10 mouse cellular contexts compared by ENCODE assay signal in the genomic region with DNA sequence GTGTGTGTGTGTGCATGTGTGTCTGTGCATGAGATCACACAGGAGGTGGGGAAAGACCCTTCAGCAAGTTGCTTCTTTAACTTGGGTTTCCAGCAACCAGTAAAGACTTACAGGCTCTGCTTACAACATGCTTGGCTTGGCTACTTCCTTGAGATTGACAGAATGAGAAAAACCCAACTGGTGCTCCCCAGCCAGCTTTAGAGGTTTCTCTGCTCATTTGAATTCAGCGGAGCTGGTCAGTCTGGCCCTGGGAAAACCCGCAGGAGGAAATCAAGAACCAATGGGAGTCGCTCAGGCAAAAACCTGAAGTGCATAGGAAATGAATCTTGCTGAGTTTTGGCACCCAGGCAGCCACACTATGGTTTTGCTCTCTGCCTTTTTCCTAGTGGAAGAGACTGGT.
DNase-seq lines count a peak whose midpoint lies in the region; ATAC-seq lines count a peak whose summit lies in the region.
"Had no signal": no experiment of that assay in that cellular context is flagged by ENCODE, and none has a peak within 500 bp of the region (broad histone marks: within the 10 kb centered on the region; RNA-seq: fewer than 3 reads in every experiment).

No protein-coding gene starts in this region.

- no peaks in the 10 kb centered on the region for H3K27me3 ChIP-seq in heart, embryonic 11.5 days (ENCODE audit: control insufficient read depth, insufficient read depth, low read length)
- H3K27me3 ChIP-seq in heart, embryonic 15.5 days: no peaks in the 10 kb centered on the region
- H3K27me3 ChIP-seq in midbrain, embryonic 12.5 days: no peaks in the 10 kb centered on the region; the same call in 1 of the 2 replicates

- no peak for ATAC-seq in heart, embryonic 11.5 days (replicated peaks; ENCODE audit: insufficient number of reproducible peaks, low FRiP score, low TSS enrichment)
- no peak for ATAC-seq in heart, embryonic 15.5 days (replicated peaks; ENCODE audit: insufficient number of reproducible peaks, insufficient read depth, low FRiP score, low read depth)
- peak; percentile 62; the same call in 1 of the 2 replicates for ATAC-seq in midbrain, embryonic 12.5 days (ENCODE audit: low FRiP score, low read depth)
- ATAC-seq in megakaryocyte progenitor cell, adult 5-6 weeks (replicated peaks; ENCODE audit: poor library complexity): no peak

- H3K36me3 ChIP-seq in heart, embryonic 11.5 days (ENCODE audit: control insufficient read depth, insufficient read depth, low read length): no peaks in the 10 kb centered on the region
- H3K36me3 ChIP-seq in heart, embryonic 15.5 days: no peaks in the 10 kb centered on the region
- H3K36me3 ChIP-seq in midbrain, embryonic 12.5 days: no peaks in the 10 kb centered on the region

- H3K9ac ChIP-seq in heart, embryonic 11.5 days (ENCODE audit: low read depth, low read length): 0 out of 2 replicates have a peak overlapping the region, but pooled peaks have one; percentile 22
- no peak overlapping the region for H3K9ac ChIP-seq in heart, embryonic 15.5 days
- H3K9ac ChIP-seq in midbrain, embryonic 12.5 days (replicated peaks): no peak overlapping the region

- peak overlapping the region; percentile 75 for H3K27ac ChIP-seq in heart, embryonic 11.5 days (ENCODE audit: low read depth, low read length)
- peak overlapping the region; percentile 77 for H3K27ac ChIP-seq in heart, embryonic 15.5 days
- H3K27ac ChIP-seq in midbrain, embryonic 12.5 days (replicated peaks): peak overlapping the region; percentile 39

- DNase-seq in heart, adult 18-20 months: no peak
- peak; percentile 66 for DNase-seq in brain, embryonic 18.5 days (ENCODE audit: low read depth, low spot score)
- no peak for DNase-seq in lung, postnatal 10 days
- DNase-seq in gastrocnemius, postnatal 14 days: no peak
- DNase-seq: kidney, postnatal 4 days; lung, adult 2 months had no signal

- no peaks in the 10 kb centered on the region for H3K9me3 ChIP-seq in heart, embryonic 11.5 days (replicated peaks; ENCODE audit: control insufficient read depth, low read length)
- H3K9me3 ChIP-seq in heart, embryonic 15.5 days (replicated peaks): no peaks in the 10 kb centered on the region
- H3K9me3 ChIP-seq in midbrain, embryonic 12.5 days: no peaks in the 10 kb centered on the region

- WGBS in heart, embryonic 11.5 days (ENCODE audit: insufficient replicate concordance): 63% methylated on average over 3 of the region's 3 CpGs
- 44% methylated on average over 3 of the region's 3 CpGs for WGBS in heart, embryonic 15.5 days
- 22% methylated on average over 3 of the region's 3 CpGs for WGBS in midbrain, embryonic 12.5 days

- H3K4me3 ChIP-seq in heart, embryonic 11.5 days (ENCODE audit: low read depth, low read length): no peak overlapping the region
- no peak overlapping the region for H3K4me3 ChIP-seq in heart, embryonic 15.5 days
- no peak overlapping the region for H3K4me3 ChIP-seq in midbrain, embryonic 12.5 days

- peak overlapping the region; percentile 2; the same call in 1 of the 2 replicates for H3K4me2 ChIP-seq in heart, embryonic 11.5 days
- peak overlapping the region; percentile 38; the same call in 1 of the 2 replicates for H3K4me2 ChIP-seq in heart, embryonic 15.5 days
- no peak overlapping the region for H3K4me2 ChIP-seq in midbrain, embryonic 12.5 days (replicated peaks)

- peaks cover 30% of the 10 kb centered on the region for H3K4me1 ChIP-seq in heart, embryonic 11.5 days (ENCODE audit: control insufficient read depth, insufficient read depth, low read length)
- peaks cover 47% of the 10 kb centered on the region for H3K4me1 ChIP-seq in heart, embryonic 15.5 days (replicated peaks)
- peaks cover 18% of the 10 kb centered on the region for H3K4me1 ChIP-seq in midbrain, embryonic 12.5 days

- intact Hi-C loops in gastrocnemius, postnatal 14 days (cut with DNase I; ENCODE audit: low total_unique reads): no loop called here
